Mouse (Mus musculus) megakaryocyte progenitor cell, adult 5-6 weeks (primary cell): ENCODE data around the gene Supt20. TPM values are rescaled to one million over a fixed set of nuclear protein-coding genes. Genes with fewer than 3 reads are reported as not detected.

ENCODE experiments used
- ATAC-seq: replicated peaks from 2 replicates; pipeline ENCODE4 v1.8.0; 2016; ENCODE audit warnings: mild to moderate bottlenecking, moderate TSS enrichment, inconsistent platforms; ENCODE audit not compliant: poor library complexity
- total RNA-seq, 2 experiments: library from RNA; stranded (forward) in 1 of 2; stranded (reverse) in 1 of 2; fragments of 157-497, 149-512 nt in 1 of 2; fragments of 200-1000 nt in 1 of 2; gene quantifications; 2 replicates each; pipeline versions ENCODE4 v1.2.3 to v1.2.4; 2015 to 2017

Supt20 gene
- 92.6 and 93.8 TPM in 2 replicates for total RNA-seq (2015)
- total RNA-seq (2017) = 47.4 and 84.9 TPM in 2 replicates

- peak; percentile 95 for ATAC-seq
Observed at GRCm38 (mm10) chr3:54692202-54693055, at the start of gene Supt20. TSS of gene Supt20 (plus strand) at chr3:54692807.

GRCm38 (mm10) chr3:54642851-54643250 lies 49.8 kb upstream of the Supt20 start:
- ATAC-seq = no peak

DNA sequence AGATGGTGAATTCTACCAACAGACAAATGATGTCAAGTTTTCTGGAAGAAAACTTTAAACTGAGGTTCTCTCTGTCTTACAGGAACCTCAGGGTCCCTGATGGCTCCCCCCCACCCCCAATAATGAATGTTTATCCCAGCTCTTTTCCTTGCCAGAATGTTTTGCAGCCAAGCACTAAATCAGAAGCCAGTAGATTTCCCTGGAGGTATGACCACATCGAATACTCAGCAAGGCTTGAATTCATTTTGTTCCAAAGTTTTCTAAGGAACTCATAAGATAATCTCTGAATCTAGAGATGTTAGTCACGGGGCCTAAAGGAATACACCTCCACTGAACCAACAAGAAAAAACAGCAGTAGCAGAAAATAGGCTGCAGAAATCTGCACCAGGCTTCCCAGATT lies 45.0 kb upstream of the Supt20 start:
- ATAC-seq = no peak

DNA sequence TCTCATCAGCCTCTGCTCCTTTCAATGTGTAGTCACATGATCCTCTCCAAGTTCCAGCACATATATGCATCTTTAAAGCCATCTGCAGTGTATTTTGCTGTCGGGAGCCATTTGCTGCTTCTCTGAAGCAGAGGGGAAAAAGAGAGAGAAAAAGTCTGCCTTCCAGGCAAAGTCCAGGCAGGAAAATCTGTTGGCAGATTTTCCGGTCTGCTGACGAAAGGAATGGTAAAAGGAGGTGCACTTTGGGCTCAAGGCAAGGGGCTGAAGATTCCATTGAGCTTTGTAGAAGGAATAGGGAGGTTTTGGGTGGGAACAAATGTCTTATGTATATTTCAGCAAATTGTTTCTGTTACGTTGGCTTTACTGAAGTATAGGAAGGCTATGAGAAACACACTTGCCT lies 41.0 kb upstream of the Supt20 start:
- ATAC-seq = no peak

GRCm38 (mm10) chr3:54654169-54654568 lies 38.4 kb upstream of the Supt20 start:
- no peak for ATAC-seq

DNA sequence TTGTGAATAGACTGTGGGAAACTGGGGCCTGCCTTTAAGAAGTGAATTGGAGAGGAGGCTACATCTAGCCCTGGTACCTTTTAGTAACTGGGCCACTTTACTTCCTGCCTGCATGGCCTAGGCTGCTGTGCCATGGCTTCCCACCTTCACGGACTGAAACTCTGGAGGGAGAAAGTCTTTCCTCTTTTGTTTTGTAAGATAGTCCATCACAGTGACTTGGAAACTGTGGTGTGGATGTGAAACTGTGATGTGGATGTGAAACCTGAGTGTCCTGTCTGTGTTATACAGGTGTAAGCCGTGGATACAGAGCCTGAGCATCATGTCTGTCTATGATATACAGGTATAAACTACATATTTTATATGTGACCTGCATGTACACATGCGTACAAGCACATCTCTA lies 35.5 kb upstream of the Supt20 start:
- peak; percentile 66 for ATAC-seq

GRCm38 (mm10) chr3:54657888-54658626 lies 34.5 kb upstream of the Supt20 start:
- ATAC-seq = no peak

DNA sequence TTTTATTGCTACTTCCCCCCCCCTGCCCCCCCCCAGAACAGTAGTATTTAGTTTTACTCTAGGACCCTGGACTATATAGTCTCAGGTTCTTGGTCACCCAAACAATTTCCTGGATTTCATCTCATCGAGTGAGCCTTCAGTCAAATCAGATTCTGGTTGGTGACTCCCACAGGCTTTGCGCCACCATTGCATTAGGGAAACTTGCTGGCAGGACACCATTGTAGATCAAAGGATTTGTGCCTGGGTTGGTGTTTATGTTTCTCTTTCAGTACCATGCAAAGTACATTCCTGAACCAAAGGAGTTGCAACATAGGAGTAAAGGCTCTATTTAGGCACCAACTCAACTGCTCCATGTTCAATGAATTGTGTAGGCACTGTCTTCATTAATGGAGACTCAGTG lies 32.9 kb upstream of the Supt20 start:
- ATAC-seq = no peak

- no peak for ATAC-seq
Observed at GRCm38 (mm10) chr3:54662411-54662810, 30.2 kb upstream of the Supt20 start.

- ATAC-seq = no peak
Observed at GRCm38 (mm10) chr3:54668141-54668540, 24.5 kb upstream of the Supt20 start.

DNA sequence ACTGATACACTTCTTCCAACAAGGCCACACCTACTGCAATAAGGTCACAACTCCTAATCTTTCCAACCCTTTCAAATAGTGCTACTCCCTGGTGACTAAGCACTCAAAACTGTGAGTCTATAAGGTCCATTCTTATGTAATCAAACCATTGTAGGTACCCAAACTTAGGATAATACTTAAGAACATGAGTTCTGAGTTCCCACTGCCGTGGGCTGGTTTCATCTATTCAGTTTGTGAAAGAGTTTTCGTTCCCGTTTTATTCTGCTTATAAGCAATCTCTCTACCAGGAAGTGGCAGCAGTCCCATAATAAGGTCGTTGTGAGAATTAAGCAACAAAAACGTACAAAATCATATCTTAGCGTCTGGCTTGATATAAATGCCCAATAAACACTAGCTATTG lies 23.9 kb upstream of the Supt20 start:
- ATAC-seq = peak; percentile 67

DNA sequence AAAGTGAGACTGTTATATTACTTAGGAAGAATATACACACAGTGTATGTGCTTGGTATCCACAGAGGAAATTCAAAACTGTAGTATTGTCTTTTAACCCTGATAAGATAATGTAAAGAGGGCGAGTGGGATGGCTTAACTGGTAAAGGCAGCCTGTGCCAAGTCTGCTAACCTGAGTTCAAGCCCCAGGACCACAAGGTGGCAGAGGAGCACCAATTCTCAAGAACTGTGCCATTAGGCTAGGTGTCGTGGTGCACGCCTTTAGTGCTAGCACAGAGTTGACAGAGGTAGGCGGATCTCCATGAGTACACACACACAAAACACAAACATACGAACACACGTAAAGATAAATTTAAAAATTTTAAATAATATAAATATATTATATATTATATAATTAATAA lies 23.0 kb upstream of the Supt20 start:
- ATAC-seq = peak; percentile 76

DNA sequence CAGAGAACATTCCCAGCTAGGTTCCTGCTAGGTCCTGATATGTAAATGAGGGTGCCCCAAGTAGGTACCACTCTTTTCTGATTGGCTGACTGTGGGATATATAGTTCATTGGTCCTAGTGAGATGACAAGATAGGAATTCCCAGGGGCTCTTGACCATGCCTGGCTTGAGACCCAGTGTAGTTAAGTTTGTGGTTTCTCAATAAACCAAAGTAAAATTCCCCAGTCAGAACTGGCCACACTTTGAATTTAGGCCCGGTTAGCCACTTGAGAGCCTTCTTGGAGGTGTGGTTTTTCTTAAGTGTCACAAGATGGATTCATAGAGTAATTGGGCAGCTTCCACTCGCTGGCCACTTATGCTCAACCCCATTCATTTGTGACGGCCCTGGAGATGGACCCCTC lies 20.5 kb upstream of the Supt20 start:
- no peak for ATAC-seq

DNA sequence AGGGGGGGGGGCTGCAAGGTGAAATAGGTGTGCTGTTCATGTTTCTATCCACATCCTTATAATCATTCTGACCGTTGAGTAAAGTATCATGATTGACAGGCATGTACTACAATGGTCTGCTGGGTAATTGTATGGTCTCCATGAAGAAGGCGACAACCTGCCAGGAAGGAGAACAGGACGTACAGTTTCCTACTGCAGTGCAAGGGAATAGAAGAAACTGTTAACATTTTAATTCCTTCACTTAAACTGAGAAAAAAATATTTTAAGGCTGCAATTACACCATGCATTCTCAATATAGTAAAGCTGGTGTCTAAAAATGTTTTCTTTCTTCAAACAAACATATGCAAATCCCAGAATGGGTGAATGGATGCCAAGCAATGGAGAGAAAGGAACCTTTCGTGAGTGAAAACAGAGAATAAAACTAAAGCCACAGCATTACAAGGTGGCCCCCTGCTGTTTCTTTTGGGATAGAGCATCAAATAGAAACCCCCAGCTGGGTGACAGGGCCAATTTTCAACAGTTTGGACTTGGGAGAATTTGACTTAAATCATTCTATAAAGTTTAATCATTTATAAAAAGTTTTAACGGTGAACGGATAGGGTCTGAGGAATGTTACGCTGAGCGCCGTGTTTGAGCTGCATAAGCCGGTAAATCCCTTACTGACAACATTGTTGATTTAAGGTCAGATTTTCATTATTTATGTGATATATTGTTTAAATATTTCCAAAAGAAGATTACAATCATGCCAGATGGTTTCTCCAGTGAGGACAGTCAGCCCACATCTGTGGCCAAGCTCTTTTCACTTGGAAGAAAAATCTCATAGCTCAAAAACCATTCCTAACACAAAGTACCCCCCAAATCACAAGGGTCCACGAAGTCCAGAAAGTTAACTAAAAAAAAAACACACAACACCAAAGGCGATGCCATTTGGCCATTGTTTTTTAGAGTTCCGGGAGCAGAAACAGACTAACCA lies 19.8 kb upstream of the Supt20 start:
- peak; percentile 72 for ATAC-seq

GRCm38 (mm10) chr3:54676818-54677217 lies 15.8 kb upstream of the Supt20 start:
- no peak for ATAC-seq

DNA sequence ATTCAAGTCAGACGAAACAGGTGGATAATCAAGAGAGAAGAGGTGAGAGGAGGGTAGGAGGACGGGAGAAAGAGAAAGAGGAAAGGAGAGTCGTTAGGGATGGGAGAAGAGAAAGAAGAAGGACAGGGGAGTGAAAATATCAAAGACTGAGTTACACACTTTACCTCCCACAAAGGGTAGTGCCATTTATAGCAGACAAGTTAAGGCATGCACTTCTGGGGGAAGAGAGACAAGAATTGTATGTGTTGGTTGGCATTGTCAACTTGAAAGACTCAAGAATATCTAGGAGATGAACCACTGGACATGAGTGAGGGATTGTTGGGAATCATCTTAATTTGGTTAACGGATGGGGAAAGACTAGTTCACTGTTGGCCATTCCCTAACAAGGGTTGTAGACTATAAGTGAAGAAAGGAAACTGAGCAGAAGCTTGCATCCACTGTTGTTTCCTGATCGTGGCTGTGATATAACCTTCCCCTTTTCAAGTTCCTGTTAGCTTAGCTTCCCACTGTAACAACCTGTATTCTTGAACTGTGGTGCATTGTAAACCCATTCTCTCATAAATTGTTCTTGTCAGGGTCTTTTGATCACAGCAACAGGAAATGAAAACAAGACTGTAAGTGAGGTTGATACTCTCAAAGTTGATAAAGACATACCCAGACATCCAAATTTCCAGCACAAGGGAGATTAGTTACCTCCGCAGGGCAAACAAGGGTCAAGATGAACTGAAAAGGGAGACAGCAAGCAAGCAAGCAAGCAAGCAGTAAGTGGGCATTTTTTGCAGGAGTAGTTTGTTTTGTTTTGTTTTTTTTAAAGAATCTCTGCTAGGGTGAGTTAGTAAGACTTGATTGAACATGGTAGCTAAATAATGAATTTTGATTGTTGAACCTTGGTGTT lies 11.1 kb upstream of the Supt20 start:
- ATAC-seq = peak; percentile 91

- no peak for ATAC-seq
Observed at GRCm38 (mm10) chr3:54685202-54685601, 7.4 kb upstream of the Supt20 start.

DNA sequence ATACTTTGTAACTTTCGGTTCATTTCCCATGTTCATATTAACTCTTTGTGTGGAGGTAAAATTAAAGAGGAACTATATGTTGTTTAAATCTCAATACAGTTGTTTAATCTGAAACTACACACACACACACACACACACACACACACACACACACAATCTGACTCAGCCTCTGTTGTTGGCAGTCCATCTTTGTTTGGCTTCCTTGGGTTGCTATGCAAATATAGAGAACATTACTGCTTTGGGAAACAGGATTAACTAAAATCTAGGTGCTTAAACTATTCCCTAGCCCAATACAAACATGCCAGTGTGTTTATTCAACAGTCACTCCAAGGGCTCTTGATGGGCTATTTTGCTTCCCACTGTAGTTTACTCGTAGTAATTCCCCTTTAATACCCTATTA lies 5.4 kb upstream of the Supt20 start:
- no peak for ATAC-seq

- 0 out of 2 replicates have a peak, but pooled peaks have one; percentile 27 for ATAC-seq
Observed at GRCm38 (mm10) chr3:54689091-54689490, 3.5 kb upstream of the Supt20 start.

- peak; percentile 26 for ATAC-seq
Observed at GRCm38 (mm10) chr3:54693056-54693415, 429 bp downstream of the Supt20 start.
